Mouse (Mus musculus) bone marrow, adult 2 months (tissue): ENCODE results near the gene Btla.

Source experiments
- CTCF ChIP-seq: fragments of 200-500 bp; IDR thresholded peaks from 2 replicates; pipeline ENCODE4 v1.5.1; 2011; ENCODE audit warnings: low read length, control low read depth; ENCODE audit not compliant: control insufficient read depth, insufficient read depth
- POLR2A ChIP-seq: fragments of 200-500 bp; IDR thresholded peaks from 2 replicates; pipeline ENCODE4 v1.6.1; 2011; ENCODE audit warnings: low read depth, mild to moderate bottlenecking, control low read depth, low read length, borderline replicate concordance; ENCODE audit not compliant: control insufficient read depth

DNA sequence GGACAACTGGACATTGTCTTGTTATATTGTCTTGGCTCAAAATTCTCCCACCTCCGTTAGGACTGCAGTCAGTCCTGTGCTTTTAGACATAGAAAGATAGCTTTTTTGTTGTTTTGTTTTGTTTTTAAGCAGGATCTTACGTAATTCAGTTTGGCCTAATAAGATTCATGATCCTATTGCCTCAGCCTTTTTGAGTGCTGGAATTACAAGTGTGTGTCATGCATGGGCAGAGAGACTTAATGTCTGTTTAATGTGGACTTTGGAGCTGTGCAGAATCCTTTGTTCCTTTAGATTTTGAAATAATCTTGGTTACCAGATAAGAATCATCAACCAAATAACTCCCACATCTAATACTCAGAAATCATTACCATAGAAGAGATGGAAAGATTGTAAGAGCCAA lies 45.6 kb upstream of the Btla start:
- TF ChIP-seq POLR2A (no peak), CTCF (no peak)
